Mouse (Mus musculus) midbrain, embryonic 15.5 days (tissue): ENCODE measurements around the gene Tmprss11f. TPM values are rescaled to one million over a fixed set of nuclear protein-coding genes. Genes with fewer than 3 reads are reported as not detected.
"Not testable (repeated sequence)": the region's sequence is repeated elsewhere in the genome, so short reads cannot be mapped to it uniquely, and the experiment has no call there.

Experiments
- ATAC-seq: fragments of 200-750 bp; cut with Nextera tagmentation; replicated peaks from 2 replicates; pipeline ENCODE4 v1.8.0; 2017; ENCODE audit warnings: moderate TSS enrichment
- H3K27ac ChIP-seq: fragments of 300-500 bp; sonication (generic); 2 replicates; pipeline ENCODE4 v1.5.1; 2015; ENCODE audit warnings: mild to moderate bottlenecking, inconsistent platforms
- H3K27me3 ChIP-seq: fragments of 300-500 bp; sonication (generic); replicated peaks from 2 replicates; pipeline ENCODE4 v1.6.1; 2015; ENCODE audit warnings: inconsistent platforms
- H3K36me3 ChIP-seq: fragments of 300-500 bp; sonication (generic); replicated peaks from 2 replicates; pipeline ENCODE4 v1.6.1; 2015; ENCODE audit warnings: inconsistent platforms
- H3K4me1 ChIP-seq: fragments of 300-500 bp; sonication (generic); 2 replicates; pipeline ENCODE4 v1.6.1; 2015; ENCODE audit warnings: inconsistent platforms
- H3K4me2 ChIP-seq: fragments of 300-500 bp; sonication (generic); 2 replicates; pipeline ENCODE4 v1.6.1; 2015; ENCODE audit warnings: inconsistent platforms, mild to moderate bottlenecking, moderate library complexity
- H3K4me3 ChIP-seq: fragments of 300-500 bp; sonication (generic); 2 replicates; pipeline ENCODE4 v1.5.1; 2015; ENCODE audit warnings: mild to moderate bottlenecking, inconsistent platforms
- H3K9ac ChIP-seq: fragments of 300-500 bp; sonication (generic); 2 replicates; pipeline ENCODE4 v1.6.1; 2015; ENCODE audit warnings: mild to moderate bottlenecking, inconsistent platforms
- H3K9me3 ChIP-seq: fragments of 300-500 bp; sonication (generic); 2 replicates; pipeline ENCODE4 v1.6.1; 2016; ENCODE audit warnings: inconsistent platforms
- WGBS: fragments of 180-500 bp; shearing (Covaris S2); methylation state at CpG from one replicate; pipeline ENCODE4 v1.1.7; 2015; ENCODE audit warnings: mixed read lengths; 5-methylcytosine and 5-hydroxymethylcytosine counted together
- polyA plus RNA-seq: library from polyadenylated mRNA; unstranded; fragments of >200 nt; fragmentation: Nextera tagmentation; extraction: Ambion mirVana; gene quantifications from 2 replicates; pipeline ENCODE4 v1.2.1, GENCODE M21; 2015

The Tmprss11f gene
- polyA plus RNA-seq = not detected in 2 replicates

- 81% methylated on average over 5 of the region's 5 CpGs for WGBS
These were observed at the start of gene Tmprss11f for GRCm38 (mm10) chr5:86632324-86632723. Tmprss11f (minus strand) TSS chr5:86632424.

GRCm38 (mm10) chr5:86676262-86676661 is 44.0 kb upstream of the Tmprss11f start, which contains the start of gene Tmprss11b:
Tmprss11b (minus strand) TSS chr5:86676362.
- Histone ChIP-seq H3K27me3 (no peaks in the 10 kb centered on the region), H3K27ac (no peak within 1 kb of the TSS), H3K9ac (no peak within 1 kb of the TSS), H3K4me1 (no peaks in the 10 kb centered on the region), H3K9me3 (no peaks in the 10 kb centered on the region), H3K36me3 (no peaks in the 10 kb centered on the region), H3K4me3 (no peak within 1 kb of the TSS), H3K4me2 (no peak within 1 kb of the TSS)
- WGBS = 88% methylated on average over 5 of the region's 5 CpGs
- ATAC-seq = no peak

More at GRCm38 (mm10) chr5:86632324-86632723, at the start of gene Tmprss11f:
- Histone ChIP-seq H3K36me3 (no peaks in the 10 kb centered on the region), H3K27me3 (no peaks in the 10 kb centered on the region), H3K4me2 (no peak within 1 kb of the TSS), H3K4me3 (no peak within 1 kb of the TSS), H3K4me1 (no peaks in the 10 kb centered on the region), H3K9ac (no peak within 1 kb of the TSS), H3K27ac (no peak within 1 kb of the TSS), H3K9me3 (no peaks in the 10 kb centered on the region)
- no peak for ATAC-seq

- not testable (repeated sequence) for H3K4me1 ChIP-seq, H3K9ac ChIP-seq, H3K9me3 ChIP-seq, H3K27me3 ChIP-seq, H3K4me3 ChIP-seq, H3K36me3 ChIP-seq, H3K4me2 ChIP-seq, H3K27ac ChIP-seq
- 0 out of 2 replicates have a peak, but pooled peaks have one; percentile 65 for ATAC-seq
- 28% methylated on average over 4 of the region's 4 CpGs for WGBS
These were observed 17.0 kb upstream of the Tmprss11f start for GRCm38 (mm10) chr5:86649185-86649584.

GRCm38 (mm10) chr5:86640795-86641194 is 8.6 kb upstream of the Tmprss11f start:
- Histone ChIP-seq H3K9me3 (no peaks in the 10 kb centered on the region), H3K4me3 (no peak overlapping the region), H3K36me3 (no peaks in the 10 kb centered on the region), H3K27me3 (no peaks in the 10 kb centered on the region), H3K9ac (no peak overlapping the region), H3K4me1 (no peaks in the 10 kb centered on the region), H3K4me2 (no peak overlapping the region), H3K27ac (no peak overlapping the region)
- ATAC-seq = no peak
- 72% methylated on average over 3 of the region's 3 CpGs for WGBS

- no peaks in the 10 kb centered on the region for H3K36me3 ChIP-seq
- no peak overlapping the region for H3K4me3 ChIP-seq
- no peak for ATAC-seq
- no peaks in the 10 kb centered on the region for H3K4me1 ChIP-seq
- H3K9ac ChIP-seq = no peak overlapping the region
- H3K27ac ChIP-seq = no peak overlapping the region
- no peaks in the 10 kb centered on the region for H3K27me3 ChIP-seq
- WGBS = 73% methylated on average over 2 of the region's 2 CpGs
- H3K4me2 ChIP-seq = no peak overlapping the region
- H3K9me3 ChIP-seq = no peaks in the 10 kb centered on the region
These were observed 1.5 kb downstream of the Tmprss11f start for GRCm38 (mm10) chr5:86630700-86631099.

- no peak for ATAC-seq
- Histone ChIP-seq H3K27ac (no peak overlapping the region), H3K4me2 (no peak overlapping the region), H3K36me3 (no peaks in the 10 kb centered on the region), H3K9me3 (no peaks in the 10 kb centered on the region), H3K4me3 (no peak overlapping the region), H3K27me3 (no peaks in the 10 kb centered on the region), H3K4me1 (no peaks in the 10 kb centered on the region), H3K9ac (no peak overlapping the region)
- 80% methylated on average over 1 of the region's 1 CpGs for WGBS
These were observed 10.4 kb downstream of the Tmprss11f start for GRCm38 (mm10) chr5:86621778-86622177.

GRCm38 (mm10) chr5:86585896-86586295 is 46.3 kb downstream of the Tmprss11f start:
- peak; percentile 55; the same call in 1 of the 2 replicates for ATAC-seq
- 86% methylated on average over 3 of the region's 3 CpGs for WGBS
- H3K36me3 ChIP-seq = no peaks in the 10 kb centered on the region

GRCm38 (mm10) chr5:86582618-86583017 is 49.6 kb downstream of the Tmprss11f start:
- Histone ChIP-seq H3K9me3 (no peaks in the 10 kb centered on the region), H3K27me3 (no peaks in the 10 kb centered on the region), H3K9ac (no peak overlapping the region), H3K4me3 (no peak overlapping the region), H3K4me2 (no peak overlapping the region), H3K36me3 (no peaks in the 10 kb centered on the region), H3K4me1 (peaks cover 6% of the 10 kb centered on the region; the same call in 1 of the 2 replicates), H3K27ac (no peak overlapping the region)
- 67% methylated on average over 5 of the region's 5 CpGs for WGBS
- peak; percentile 62; the same call in 1 of the 2 replicates for ATAC-seq

More at GRCm38 (mm10) chr5:86585896-86586295, 46.3 kb downstream of the Tmprss11f start:
- H3K4me3 ChIP-seq = no peak overlapping the region
- no peak overlapping the region for H3K4me2 ChIP-seq
- H3K9me3 ChIP-seq = no peaks in the 10 kb centered on the region
- no peak overlapping the region for H3K27ac ChIP-seq
- H3K27me3 ChIP-seq = no peaks in the 10 kb centered on the region
- H3K4me1 ChIP-seq = peaks cover 6% of the 10 kb centered on the region; the same call in 1 of the 2 replicates
- no peak overlapping the region for H3K9ac ChIP-seq

- H3K9me3 ChIP-seq = no peaks in the 10 kb centered on the region
- peak overlapping the region; percentile 56; the same call in 1 of the 2 replicates for H3K27ac ChIP-seq
- H3K4me2 ChIP-seq = no peak overlapping the region
- H3K27me3 ChIP-seq = no peaks in the 10 kb centered on the region
- H3K4me1 ChIP-seq = peaks cover 6% of the 10 kb centered on the region; the same call in 1 of the 2 replicates
- peak; percentile 76 for ATAC-seq
- WGBS = 51% methylated on average over 5 of the region's 5 CpGs
- no peak overlapping the region for H3K4me3 ChIP-seq
- H3K36me3 ChIP-seq = no peaks in the 10 kb centered on the region
- H3K9ac ChIP-seq = no peak overlapping the region
These were observed 50.2 kb downstream of the Tmprss11f start for GRCm38 (mm10) chr5:86581998-86582397.

- H3K27me3 ChIP-seq, H3K9ac ChIP-seq, H3K9me3 ChIP-seq, ATAC-seq, H3K4me1 ChIP-seq, H3K4me2 ChIP-seq, H3K4me3 ChIP-seq, H3K27ac ChIP-seq, H3K36me3 ChIP-seq: not testable (repeated sequence)
- WGBS = 95% methylated on average over 8 of the region's 8 CpGs
These were observed 53.5 kb downstream of the Tmprss11f start for GRCm38 (mm10) chr5:86578761-86579160.

- no peak overlapping the region for H3K4me3 ChIP-seq
- H3K27me3 ChIP-seq = no peaks in the 10 kb centered on the region
- 95% methylated on average over 2 of the region's 2 CpGs for WGBS
- no peak for ATAC-seq
- no peak overlapping the region for H3K4me2 ChIP-seq
- no peaks in the 10 kb centered on the region for H3K4me1 ChIP-seq
- H3K9me3 ChIP-seq = no peaks in the 10 kb centered on the region
- no peak overlapping the region for H3K9ac ChIP-seq
- no peaks in the 10 kb centered on the region for H3K36me3 ChIP-seq
- H3K27ac ChIP-seq = no peak overlapping the region
These were observed 85.5 kb downstream of the Tmprss11f start for GRCm38 (mm10) chr5:86546693-86547092.

GRCm38 (mm10) chr5:86540601-86541000 is 91.6 kb downstream of the Tmprss11f start:
- no peaks in the 10 kb centered on the region for H3K27me3 ChIP-seq
- no peaks in the 10 kb centered on the region for H3K4me1 ChIP-seq
- H3K9ac ChIP-seq = no peak overlapping the region
- H3K27ac ChIP-seq = no peak overlapping the region
- no peak for ATAC-seq
- no peak overlapping the region for H3K4me3 ChIP-seq
- H3K36me3 ChIP-seq = no peaks in the 10 kb centered on the region
- H3K9me3 ChIP-seq = no peaks in the 10 kb centered on the region
- WGBS = 84% methylated on average over 3 of the region's 3 CpGs
- H3K4me2 ChIP-seq = no peak overlapping the region

GRCm38 (mm10) chr5:86528725-86529124 is 103.5 kb downstream of the Tmprss11f start:
- no peak overlapping the region for H3K9ac ChIP-seq
- no peaks in the 10 kb centered on the region for H3K27me3 ChIP-seq
- no peak for ATAC-seq
- H3K36me3 ChIP-seq = no peaks in the 10 kb centered on the region
- H3K9me3 ChIP-seq = no peaks in the 10 kb centered on the region
- H3K27ac ChIP-seq = no peak overlapping the region
- no peak overlapping the region for H3K4me2 ChIP-seq
- WGBS = 73% methylated on average over 2 of the region's 2 CpGs
- H3K4me1 ChIP-seq = no peaks in the 10 kb centered on the region
- no peak overlapping the region for H3K4me3 ChIP-seq
